Mouse (Mus musculus): ENCODE measurements around the gene Alg12. TPM values are rescaled to one million over a fixed set of nuclear protein-coding genes. Genes with fewer than 3 reads are reported as not detected.
"Not testable (repeated sequence)": the region's sequence is repeated elsewhere in the genome, so short reads cannot be mapped to it uniquely, and the experiment has no call there.

Gene Alg12
- total RNA-seq, 2 experiments from 2014 or later, result 4.9 to 5.4 TPM

DNA sequence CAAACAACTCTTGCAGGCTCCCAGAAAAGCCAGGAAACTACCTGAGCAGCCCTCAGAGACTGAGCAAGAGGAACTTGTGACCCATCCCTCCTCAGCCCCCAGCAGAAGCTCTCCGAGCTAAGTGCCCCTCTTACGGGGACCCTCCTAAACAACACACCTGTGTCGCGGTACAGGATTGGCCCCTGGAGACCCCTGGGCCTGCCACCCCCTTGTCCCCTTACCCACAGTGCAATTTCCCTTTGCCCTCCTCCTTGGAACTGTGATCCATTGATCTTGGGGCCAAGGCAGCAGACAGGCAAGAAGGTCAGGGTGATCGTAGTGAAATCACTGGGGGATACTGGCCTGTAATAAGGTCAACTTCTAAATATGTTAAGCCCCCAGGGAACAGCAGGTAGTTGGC is 17.5 kb upstream of the Alg12 start:
- intact Hi-C loops (cut with DNase I; ENCODE audit: low total_unique reads), result no loop called here
- DNase-seq, result no peak

DNA sequence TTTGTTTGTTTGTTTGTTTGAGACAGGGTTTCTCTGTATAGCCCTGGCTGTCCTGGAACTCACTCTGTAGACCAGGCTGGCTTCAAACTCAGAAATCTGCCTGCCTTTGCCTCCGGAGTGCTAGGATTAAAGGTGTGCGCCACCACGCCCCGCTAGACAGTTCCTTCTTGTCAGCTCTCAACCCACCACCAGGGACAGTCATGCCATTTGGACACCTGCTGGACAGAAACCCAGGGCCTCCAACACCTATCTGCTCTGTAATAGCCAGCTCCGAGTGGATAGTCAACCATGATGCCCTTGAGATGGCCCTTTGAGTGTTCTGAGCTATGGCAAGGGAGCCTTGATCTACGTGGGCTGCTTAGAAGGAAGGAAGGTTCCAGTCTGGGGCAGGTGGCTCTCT is 16.9 kb upstream of the Alg12 start:
- no peak for DNase-seq
- intact Hi-C loops (cut with DNase I; ENCODE audit: low total_unique reads), result no loop called here

DNA sequence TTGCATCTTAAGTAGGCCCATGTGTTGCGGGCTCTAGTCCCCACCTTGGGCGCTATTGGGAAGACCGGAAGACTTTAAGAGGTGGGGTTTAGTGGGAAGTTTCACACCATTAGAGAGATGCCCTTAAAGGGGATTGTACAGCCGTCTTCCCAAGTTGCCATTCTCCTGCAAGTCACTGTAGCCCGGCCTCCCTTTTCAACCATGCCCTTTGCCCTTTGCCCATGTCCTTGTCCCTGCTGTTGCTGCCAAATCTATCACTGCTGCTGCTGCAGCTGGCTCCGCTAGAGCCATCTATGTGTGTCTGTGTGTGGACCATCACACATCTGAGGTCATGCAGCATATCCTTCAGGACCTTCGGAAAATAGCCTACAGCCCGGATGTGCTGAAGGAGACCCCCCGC is 13.4 kb upstream of the Alg12 start:
- intact Hi-C loops (cut with DNase I; ENCODE audit: low total_unique reads), result no loop called here
- no peak for DNase-seq

DNA sequence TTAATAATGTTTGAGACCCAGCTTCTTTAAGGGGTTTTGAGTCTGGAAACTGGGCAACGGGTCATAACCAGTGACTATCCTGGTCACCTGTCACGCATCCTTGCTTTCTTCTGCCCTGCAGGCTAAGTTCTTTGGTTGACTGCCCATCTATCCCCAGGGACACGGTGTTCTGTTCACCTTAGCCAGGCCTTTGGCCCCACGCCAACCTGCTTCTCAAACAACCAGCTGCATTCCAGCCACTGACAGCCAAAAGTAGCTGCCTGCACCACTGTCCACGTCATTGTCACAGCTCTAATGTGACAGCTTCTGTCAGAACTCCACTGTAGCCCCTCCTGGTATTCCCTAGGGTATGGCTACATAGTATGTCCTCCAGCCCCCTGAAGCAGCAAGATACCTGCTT is 12.4 kb upstream of the Alg12 start:
- DNase-seq, result no peak
- intact Hi-C loops (cut with DNase I; ENCODE audit: low total_unique reads), result no loop called here

DNA sequence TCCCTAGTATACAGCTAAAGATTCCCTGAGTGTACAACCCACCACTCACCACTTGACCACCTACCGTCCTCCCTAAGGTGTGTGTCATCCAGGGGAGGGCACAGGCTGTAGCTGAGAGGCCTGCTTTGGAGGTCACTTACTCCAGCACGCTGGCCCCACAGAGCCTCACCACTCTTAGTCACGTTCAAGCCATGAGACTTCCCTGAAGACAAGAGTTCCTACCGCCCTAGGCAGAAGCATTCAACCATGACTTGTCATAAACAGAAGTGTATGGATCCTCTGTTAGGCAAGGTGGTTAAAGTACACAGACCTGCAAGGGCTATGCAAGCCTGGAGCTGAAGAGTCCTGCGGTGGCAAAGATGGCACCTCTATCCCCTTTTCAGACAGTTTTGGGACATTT is 11.6 kb upstream of the Alg12 start:
- DNase-seq, result no peak
- intact Hi-C loops (cut with DNase I; ENCODE audit: low total_unique reads), result no loop called here

DNA sequence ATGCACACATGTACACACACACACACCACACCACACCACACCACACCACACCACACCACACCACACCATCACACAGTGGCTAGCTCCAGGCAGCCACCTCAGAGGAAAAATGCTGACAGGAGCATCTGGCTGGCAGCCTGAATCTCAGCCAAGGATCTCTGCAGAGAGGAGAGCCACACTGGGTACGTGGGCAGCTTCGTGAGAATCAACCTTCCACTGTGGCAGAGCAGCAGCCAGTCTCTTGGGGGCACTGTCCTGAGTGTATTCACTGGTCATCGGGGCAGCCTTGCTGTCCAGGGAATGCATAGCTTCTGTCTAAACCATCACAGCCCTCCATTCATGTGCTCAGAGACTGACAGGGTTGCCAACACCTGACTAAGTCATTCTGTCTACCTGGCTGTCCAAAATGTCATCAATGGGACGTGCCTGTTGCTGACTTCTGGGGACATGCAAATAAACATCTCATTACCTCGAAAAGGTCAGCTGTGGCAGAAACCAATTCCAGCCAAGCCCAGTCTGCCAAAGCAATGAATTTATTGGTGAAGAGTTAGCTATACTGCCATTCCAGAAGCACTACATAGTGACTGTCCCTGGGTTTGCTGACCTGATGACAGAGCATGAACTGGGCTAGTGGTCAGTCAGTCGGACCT is 10.8 kb upstream of the Alg12 start:
- intact Hi-C loops (cut with DNase I; ENCODE audit: low total_unique reads), result loop anchor here (2.0 kb wide), 2 partner anchors 45 to 91 kb away; no protein-coding TSS in a partner anchor
- DNase-seq, result no peak

DNA sequence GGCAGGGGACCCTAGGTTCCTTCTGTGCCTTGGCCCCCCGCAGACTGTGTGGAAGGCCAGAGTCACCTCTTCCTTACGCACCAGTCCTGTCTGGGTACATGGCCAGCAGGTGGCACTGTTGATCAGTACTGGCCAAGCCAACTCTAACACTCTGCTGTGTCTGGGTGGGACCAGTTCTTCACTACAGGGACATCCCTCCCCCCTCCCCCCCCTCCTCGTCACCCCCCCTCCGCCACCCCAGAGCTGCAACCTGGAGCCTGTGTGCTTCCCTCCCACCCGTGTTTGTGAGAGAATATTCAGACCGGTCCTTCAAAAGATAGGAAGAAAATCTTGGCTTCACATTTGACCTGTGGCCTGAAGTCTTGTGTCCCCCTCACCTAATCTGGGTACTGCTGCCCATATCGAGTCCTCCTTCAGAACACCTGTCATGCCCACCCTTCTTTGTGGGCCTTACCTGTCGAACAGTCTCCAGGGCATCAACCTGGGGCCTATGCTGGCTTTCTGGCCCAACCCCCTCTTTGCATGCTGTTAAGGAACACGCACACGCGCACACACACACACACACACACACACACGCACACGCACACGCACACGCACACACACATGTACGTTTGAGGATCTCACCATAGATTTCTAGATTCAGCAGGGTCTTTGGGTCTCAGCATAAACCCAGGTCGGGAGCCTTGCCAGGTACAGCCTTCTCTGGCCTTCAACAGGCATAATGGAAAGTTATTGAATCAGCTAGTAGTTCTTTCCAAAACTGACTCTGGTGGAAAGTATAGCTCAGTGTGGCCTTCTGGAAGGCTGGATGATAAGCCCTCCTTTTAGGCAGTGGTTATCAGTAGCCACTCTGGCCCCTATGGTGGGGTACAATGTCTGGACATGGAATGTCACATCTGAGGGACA is 9.9 kb upstream of the Alg12 start:
- peak; percentile 88 for DNase-seq
- intact Hi-C loops (cut with DNase I; ENCODE audit: low total_unique reads), result loop anchor here (2.0 kb wide), 2 partner anchors 46 to 92 kb away; no protein-coding TSS in a partner anchor

DNA sequence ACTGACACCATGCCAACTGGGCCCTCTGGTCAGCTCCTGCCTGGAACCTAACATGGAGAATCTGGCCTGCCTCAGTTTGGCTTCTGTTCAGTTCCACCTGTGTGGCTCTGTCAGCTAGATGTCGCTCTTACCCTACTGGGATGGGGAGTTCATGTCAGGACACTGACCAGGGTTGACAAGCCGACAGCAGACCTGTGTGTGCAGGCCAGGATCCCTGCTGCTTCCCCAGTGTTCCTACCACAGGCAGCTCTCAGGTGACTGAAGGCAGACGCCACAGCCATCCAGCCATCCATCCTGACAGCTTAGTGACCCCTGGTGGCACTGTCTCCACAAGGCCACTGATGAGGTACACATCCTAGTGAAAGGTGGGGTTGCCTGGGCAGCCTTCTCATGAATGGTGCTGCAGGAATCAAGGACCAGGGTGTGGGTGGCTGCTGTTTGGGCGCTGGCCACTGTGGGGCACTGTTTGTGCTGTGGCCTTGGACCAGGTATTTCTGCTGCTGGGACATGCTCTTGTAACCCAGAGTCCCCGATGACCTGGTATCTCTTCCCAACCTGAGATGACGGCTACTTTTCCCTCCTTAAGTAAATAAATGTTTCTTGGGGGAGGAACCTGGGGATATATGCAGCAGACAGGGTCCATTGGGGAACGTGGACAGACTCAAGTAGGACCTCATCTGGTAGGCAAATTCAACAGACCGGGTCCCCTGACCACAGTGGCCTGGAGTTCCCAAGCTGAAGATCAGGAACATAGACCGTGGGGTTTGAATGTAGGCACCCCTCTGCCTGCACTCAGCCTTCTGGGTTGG is 9.1 kb upstream of the Alg12 start:
- intact Hi-C loops (cut with DNase I; ENCODE audit: low total_unique reads), result loop anchor here (2.0 kb wide), 2 partner anchors 47 to 93 kb away; no protein-coding TSS in a partner anchor
- peak; percentile 59 for DNase-seq

DNA sequence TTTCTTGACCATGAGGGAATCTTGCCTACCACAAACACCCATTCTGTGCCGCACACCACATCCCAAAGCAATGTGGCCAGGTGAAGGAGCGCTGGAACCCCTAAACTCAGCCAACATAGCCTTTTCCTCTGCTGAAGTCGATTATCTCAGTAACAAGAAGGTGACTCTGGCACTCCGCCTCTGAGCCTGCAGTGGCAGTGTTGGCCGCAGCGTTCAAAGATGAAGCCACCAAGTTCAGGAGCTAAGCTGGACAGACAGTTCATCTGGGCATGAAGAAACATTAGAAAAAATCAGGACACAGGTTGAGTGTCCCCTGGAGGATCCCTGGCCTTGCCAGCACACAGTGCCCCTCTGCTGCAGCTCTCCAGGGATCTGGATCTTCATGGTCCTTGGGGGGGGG is 8.3 kb upstream of the Alg12 start:
- DNase-seq, result no peak
- intact Hi-C loops (cut with DNase I; ENCODE audit: low total_unique reads), result no loop called here

DNA sequence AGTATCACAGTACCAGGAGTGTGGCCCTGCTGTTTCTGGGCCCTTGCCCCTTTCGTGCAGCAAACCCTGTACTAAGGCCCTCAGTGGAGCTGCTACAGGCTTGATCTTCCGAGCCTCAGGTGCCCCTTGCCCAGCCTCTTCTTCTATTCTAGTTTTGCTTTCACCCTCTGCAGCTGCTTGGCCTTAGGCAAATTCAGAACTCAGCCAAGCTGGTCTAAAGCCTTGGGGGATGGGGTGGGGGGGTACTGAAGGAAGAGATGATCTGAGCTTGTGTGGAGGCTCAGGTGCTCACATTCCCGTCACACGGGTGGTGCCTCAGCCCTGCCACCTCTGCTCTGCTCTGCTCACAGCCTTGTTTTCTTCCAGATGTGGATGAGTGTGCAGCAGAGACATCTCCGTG is 4.3 kb upstream of the Alg12 start:
- intact Hi-C loops (cut with DNase I; ENCODE audit: low total_unique reads), result no loop called here
- no peak for DNase-seq

DNA sequence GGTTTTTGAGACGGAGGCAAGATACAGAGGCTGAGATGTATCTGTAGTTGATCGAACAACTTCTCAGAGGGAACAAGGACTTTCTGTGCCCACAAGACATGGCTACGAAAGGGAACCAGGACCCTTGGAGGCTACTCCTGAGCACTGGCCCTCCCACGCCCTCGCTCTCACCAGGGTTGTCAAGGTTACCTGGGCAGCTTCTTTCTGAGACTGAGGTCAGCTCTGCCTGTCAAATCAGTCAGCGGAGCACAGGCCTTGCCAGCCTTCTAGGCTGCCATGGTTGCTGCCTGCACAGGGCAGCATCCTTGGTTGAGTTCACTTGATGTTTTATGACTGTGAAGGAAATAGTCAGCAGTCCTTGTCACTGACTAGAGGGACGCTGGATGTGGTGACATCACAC is 3.4 kb upstream of the Alg12 start:
- intact Hi-C loops (cut with DNase I; ENCODE audit: low total_unique reads), result no loop called here

DNA sequence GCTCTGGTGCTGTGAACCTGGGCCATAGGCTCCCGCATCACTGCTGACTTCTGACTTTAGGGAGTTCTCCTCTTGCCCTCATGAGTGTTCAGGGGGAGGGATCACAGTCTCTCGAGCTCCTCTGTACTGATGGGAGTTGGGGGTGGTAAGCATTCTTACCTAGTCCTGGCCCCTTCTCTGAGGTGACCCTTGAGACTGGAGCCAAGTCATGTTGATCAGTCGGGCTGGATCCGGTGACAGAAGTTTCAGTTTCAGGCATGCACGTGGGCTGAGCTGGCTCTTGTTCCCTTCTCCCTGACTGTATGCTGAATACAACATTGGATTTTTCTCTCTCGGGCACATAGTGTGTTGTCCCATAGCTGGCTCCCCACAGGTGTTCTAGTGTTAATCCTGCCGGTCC is 2.3 kb upstream of the Alg12 start:
- intact Hi-C loops (cut with DNase I; ENCODE audit: low total_unique reads), result no loop called here
- DNase-seq, result no peak

More for the DNA sequence above, 3.4 kb upstream of the Alg12 start:
- DNase-seq, result no peak

DNA sequence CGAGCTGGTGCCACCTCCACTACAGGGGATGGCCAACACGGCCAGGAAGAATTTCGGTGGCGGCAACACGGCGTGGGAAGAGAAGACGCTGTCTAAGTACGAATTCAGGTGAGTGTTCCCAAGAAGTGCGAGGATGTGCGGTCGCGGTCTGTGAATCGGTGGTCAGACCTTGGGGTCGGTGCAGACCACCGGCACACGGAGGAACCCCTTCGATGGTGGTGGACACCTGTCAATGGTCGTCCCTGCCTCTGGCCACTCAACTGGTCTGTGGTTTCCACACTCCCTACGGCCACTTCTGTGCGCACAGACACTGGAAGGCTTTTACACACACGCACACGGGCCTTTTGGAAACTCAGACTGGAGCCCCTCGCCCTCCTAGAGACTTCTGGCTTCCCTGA is 787 bp upstream of the Alg12 start:
- no peak for DNase-seq

DNA sequence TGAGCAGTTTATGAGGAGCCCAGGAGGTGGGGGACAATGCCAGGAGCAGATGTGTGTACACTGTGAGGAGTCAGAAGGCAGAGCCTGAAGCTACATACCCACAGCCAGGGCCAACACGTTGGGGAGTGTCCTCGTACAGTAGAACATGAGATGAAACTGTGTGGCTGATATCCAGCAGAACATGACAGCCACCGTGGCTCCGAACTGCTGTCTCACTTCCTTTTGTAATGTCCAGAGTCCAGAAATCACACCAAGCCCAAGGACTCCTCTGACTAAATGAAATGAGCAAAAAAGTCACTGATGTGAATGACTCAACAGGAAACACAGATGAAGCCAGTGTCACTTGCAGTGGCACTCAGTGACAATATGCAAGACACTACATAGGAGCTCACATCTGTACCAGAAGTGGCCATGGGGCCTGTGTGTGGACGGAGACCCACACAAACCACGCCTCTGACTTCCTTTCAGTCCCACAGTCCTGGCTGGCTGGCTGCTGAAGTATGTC is 3.9 kb downstream of the Alg12 start:
- intact Hi-C loops (cut with DNase I; ENCODE audit: low total_unique reads), result no loop called here

More for the DNA sequence above, 787 bp upstream of the Alg12 start:
- intact Hi-C loops (cut with DNase I; ENCODE audit: low total_unique reads), result no loop called here

DNA sequence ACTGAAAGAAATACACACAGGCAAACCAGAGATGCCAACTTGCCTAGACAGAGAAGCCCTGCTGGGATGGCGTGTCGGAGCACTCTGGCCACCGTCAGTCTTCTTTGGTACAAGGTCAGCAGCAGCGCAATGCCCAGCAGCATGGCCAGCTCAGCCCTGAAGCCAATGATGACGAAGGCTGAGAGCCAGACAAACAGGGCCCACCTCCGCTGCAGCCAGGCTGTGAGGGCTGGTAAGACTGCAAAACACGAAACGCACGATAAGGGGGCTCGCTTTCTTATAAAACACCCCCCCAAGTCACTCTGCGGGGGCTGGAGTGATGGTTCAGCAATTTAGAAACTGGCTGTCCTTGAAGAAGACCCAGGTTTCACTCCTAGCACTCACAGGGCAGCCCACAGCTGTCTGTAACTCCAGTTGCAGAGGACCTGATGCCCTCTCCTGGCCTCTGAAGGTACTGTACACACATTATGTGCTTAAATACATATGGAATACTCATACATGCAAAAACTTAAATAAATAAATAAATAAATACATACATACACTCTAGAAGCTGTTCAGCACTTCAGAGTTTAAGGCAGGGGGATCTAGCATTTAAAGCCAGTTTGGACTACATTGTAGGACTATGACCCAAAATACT is 4.6 kb downstream of the Alg12 start:
- DNase-seq, result no peak
- intact Hi-C loops (cut with DNase I; ENCODE audit: low total_unique reads), result no loop called here

More for the DNA sequence above, 3.9 kb downstream of the Alg12 start:
- DNase-seq, result no peak

DNA sequence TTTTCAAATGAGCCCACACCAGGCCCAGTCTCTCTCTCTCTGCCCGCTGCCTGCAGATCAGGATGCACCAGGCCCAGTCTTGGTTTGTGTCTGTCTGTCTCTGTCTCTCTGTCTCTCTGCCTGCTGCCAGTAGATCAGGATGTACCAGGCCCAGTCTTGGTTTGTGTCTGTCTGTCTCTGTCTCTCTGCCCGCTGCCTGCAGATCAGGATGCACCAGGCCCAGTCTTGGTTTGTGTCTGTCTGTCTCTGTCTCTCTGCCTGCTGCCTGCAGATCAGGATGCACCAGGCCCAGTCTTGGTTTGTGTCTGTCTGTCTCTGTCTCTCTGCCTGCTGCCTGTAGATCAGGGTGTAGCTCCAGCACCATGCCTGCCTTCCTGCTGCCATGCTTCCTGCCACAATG is 5.2 kb downstream of the Alg12 start:
- DNase-seq; intact Hi-C loops (cut with DNase I; ENCODE audit: low total_unique reads): not testable (repeated sequence)

DNA sequence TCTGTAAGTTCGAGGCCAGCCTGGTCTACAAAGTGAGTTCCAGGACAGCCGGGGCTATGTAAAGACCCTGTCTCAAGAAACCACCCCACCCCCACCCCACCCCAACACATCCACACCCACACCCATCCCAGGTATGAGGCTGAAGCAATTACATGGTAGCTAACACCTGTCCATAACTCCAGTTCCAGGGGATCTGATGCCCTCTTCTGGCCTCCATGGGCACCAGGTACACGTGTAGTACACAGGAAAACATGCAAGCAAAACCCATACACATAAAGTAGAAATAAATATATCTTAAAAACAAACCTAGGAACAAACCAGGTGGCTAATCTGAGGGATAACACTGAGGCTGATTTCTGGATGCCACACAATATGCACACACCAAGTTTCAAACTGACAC is 5.9 kb downstream of the Alg12 start:
- intact Hi-C loops (cut with DNase I; ENCODE audit: low total_unique reads), result no loop called here
- no peak for DNase-seq

DNA sequence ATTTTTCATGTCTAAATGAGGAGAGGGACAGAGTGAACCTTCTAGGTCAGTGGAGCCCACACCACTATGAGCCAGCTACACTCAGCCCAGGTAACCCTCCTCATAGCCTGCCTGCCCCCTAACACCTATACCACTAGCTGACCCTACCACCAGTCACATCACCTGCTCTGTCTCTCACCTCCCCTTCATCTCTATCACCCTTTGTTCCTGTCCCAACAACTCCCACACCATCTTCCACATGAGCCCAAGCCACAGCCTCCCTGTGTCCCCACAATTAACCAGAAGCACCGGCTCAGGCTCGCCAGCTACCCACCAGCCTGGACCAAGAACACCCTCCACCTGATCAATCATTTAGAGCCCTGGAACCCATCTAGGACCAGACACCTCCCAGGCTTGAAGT is 8.7 kb downstream of the Alg12 start:
- DNase-seq, result no peak
- intact Hi-C loops (cut with DNase I; ENCODE audit: low total_unique reads), result no loop called here

DNA sequence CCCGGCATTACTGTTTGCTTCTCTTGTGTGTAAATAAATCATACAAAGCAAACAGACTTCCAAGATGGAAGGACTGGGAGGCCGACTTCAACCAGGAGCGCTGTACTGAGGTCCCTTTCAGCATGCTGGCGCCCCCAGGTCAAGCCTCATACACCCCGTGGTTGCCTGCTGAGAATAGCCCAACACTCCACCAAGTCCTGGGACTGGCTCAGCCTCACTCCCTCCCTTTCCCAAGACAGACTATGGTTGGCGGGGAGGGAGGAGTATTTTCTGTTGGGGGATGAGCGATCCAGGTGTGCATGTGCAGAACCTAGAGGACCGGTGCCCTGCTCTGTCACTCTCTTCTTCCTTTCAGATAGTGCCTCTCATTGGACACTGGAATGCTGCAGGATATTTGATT is 11.0 kb downstream of the Alg12 start:
- no peak for DNase-seq
- intact Hi-C loops (cut with DNase I; ENCODE audit: low total_unique reads), result no loop called here

Measured in gastrocnemius, postnatal 14 days (tissue).